Mouse (Mus musculus): Measurements from ENCODE around the gene Thop1. TPM values are rescaled to one million over a fixed set of nuclear protein-coding genes. Genes with fewer than 3 reads are reported as not detected.

Thop1 gene
- polyA plus RNA-seq, 1 experiment from 2014 or later: 19.4 TPM

- H3K4me3 ChIP-seq (replicated peaks): no peak overlapping the region
- no peak for ATAC-seq (ENCODE audit: insufficient read depth)
- no peak overlapping the region for H3K27ac ChIP-seq (replicated peaks)
- no peak overlapping the region for H3K4me2 ChIP-seq
- WGBS (ENCODE audit: insufficient replicate concordance): 76% methylated on average over 7 of the region's 7 CpGs
- H3K9me3 ChIP-seq (replicated peaks): no peaks in the 10 kb centered on the region
- H3K36me3 ChIP-seq (replicated peaks): peaks cover 90% of the 10 kb centered on the region
- H3K4me1 ChIP-seq (replicated peaks): peaks cover 23% of the 10 kb centered on the region
- H3K27me3 ChIP-seq: no peaks in the 10 kb centered on the region
- H3K9ac ChIP-seq: no peak overlapping the region
These were observed 50.8 kb downstream of the Thop1 start for GRCm38 (mm10) chr10:81120650-81121049.

GRCm38 (mm10) chr10:81122889-81123288, 53.1 kb downstream of the Thop1 start:
- H3K36me3 ChIP-seq (replicated peaks): peaks cover 71% of the 10 kb centered on the region
- H3K4me2 ChIP-seq: no peak overlapping the region
- WGBS (ENCODE audit: insufficient replicate concordance): 30% methylated on average over 2 of the region's 2 CpGs
- H3K9me3 ChIP-seq (replicated peaks): no peaks in the 10 kb centered on the region
- no peak overlapping the region for H3K9ac ChIP-seq
- H3K4me3 ChIP-seq (replicated peaks): no peak overlapping the region
- 0 out of 2 replicates have a peak overlapping the region, but pooled peaks have one; percentile 48 for H3K27ac ChIP-seq (replicated peaks)
- no peaks in the 10 kb centered on the region for H3K27me3 ChIP-seq
- H3K4me1 ChIP-seq (replicated peaks): peaks cover 31% of the 10 kb centered on the region
- no peak for ATAC-seq (ENCODE audit: insufficient read depth)

- no peak for ATAC-seq (ENCODE audit: insufficient read depth)
- Histone ChIP-seq H3K9ac (no peak overlapping the region), H3K36me3 (replicated peaks) (peaks cover 64% of the 10 kb centered on the region), H3K4me1 (replicated peaks) (peaks cover 37% of the 10 kb centered on the region), H3K27me3 (no peaks in the 10 kb centered on the region), H3K9me3 (replicated peaks) (no peaks in the 10 kb centered on the region), H3K4me2 (no peak overlapping the region), H3K27ac (replicated peaks) (no peak overlapping the region), H3K4me3 (replicated peaks) (no peak overlapping the region)
- 67% methylated on average over 11 of the region's 11 CpGs for WGBS (ENCODE audit: insufficient replicate concordance)
These were observed 53.7 kb downstream of the Thop1 start for GRCm38 (mm10) chr10:81123500-81123899.

Small RNAs within 50 kb of the gene (microRNA-seq; reads per million reads assigned to microRNA genes)
- not detected for gene Mir5615-1
- gene Mir5615-2: not detected

Other genes starting within 250 kb of the Thop1 start
- gene Oaz1, start 243.4 kb upstream of the Thop1 start, polyA plus RNA-seq (2015; fragmentation: Nextera tagmentation; extraction: Ambion mirVana): 1,470 and 1,719 TPM in 2 replicates
- not detected in 2 replicates for gene Lingo3, start 226.0 kb upstream of the Thop1 start, polyA plus RNA-seq (2015; fragmentation: Nextera tagmentation; extraction: Ambion mirVana)
- 115 TPM in 2 replicates for gene Lsm7, start 214.8 kb upstream of the Thop1 start, polyA plus RNA-seq (2015; fragmentation: Nextera tagmentation; extraction: Ambion mirVana)
- gene Sppl2b, start 214.8 kb upstream of the Thop1 start, polyA plus RNA-seq (2015; fragmentation: Nextera tagmentation; extraction: Ambion mirVana): 63.9 and 69.6 TPM in 2 replicates
- 0.05 TPM in 1 of 2 replicates, not detected in the other for gene Tmprss9, start 198.2 kb upstream of the Thop1 start, polyA plus RNA-seq (2015; fragmentation: Nextera tagmentation; extraction: Ambion mirVana)
- gene Timm13, start 169.1 kb upstream of the Thop1 start, polyA plus RNA-seq (2015; fragmentation: Nextera tagmentation; extraction: Ambion mirVana): 163 and 165 TPM in 2 replicates
- 11.0 and 12.4 TPM in 2 replicates for gene Lmnb2, start 151.8 kb upstream of the Thop1 start, polyA plus RNA-seq (2015; fragmentation: Nextera tagmentation; extraction: Ambion mirVana)
- gene Gadd45b, start 140.0 kb upstream of the Thop1 start, polyA plus RNA-seq (2015; fragmentation: Nextera tagmentation; extraction: Ambion mirVana): 3.8 and 4.0 TPM in 2 replicates
- 0.36 and 0.41 TPM in 2 replicates for gene Gng7, start 55.1 kb upstream of the Thop1 start, polyA plus RNA-seq (2015; fragmentation: Nextera tagmentation; extraction: Ambion mirVana)
- gene Diras1, start 44.4 kb upstream of the Thop1 start, polyA plus RNA-seq (2015; fragmentation: Nextera tagmentation; extraction: Ambion mirVana): 0.07 TPM in 1 of 2 replicates, not detected in the other
- 5.6 and 6.5 TPM in 2 replicates for gene Slc39a3, start 32.6 kb upstream of the Thop1 start, polyA plus RNA-seq (2015; fragmentation: Nextera tagmentation; extraction: Ambion mirVana)
- 57.0 and 62.9 TPM in 2 replicates for gene Sgta, start 9.9 kb upstream of the Thop1 start, polyA plus RNA-seq (2015; fragmentation: Nextera tagmentation; extraction: Ambion mirVana)
- gene Creb3l3, start 28.8 kb downstream of the Thop1 start, polyA plus RNA-seq (2015; fragmentation: Nextera tagmentation; extraction: Ambion mirVana): 32.9 and 36.3 TPM in 2 replicates
- 111 and 117 TPM in 2 replicates for gene Map2k2, start 35.9 kb downstream of the Thop1 start, polyA plus RNA-seq (2015; fragmentation: Nextera tagmentation; extraction: Ambion mirVana)
- 47.6 and 56.9 TPM in 2 replicates for gene Zbtb7a, start 65.2 kb downstream of the Thop1 start, polyA plus RNA-seq (2015; fragmentation: Nextera tagmentation; extraction: Ambion mirVana)
- gene Pias4, start 97.9 kb downstream of the Thop1 start, polyA plus RNA-seq (2015; fragmentation: Nextera tagmentation; extraction: Ambion mirVana): 26.0 and 32.6 TPM in 2 replicates
- gene Eef2, start 106.6 kb downstream of the Thop1 start, polyA plus RNA-seq (2015; fragmentation: Nextera tagmentation; extraction: Ambion mirVana): 270 and 306 TPM in 2 replicates
- 16.6 and 17.8 TPM in 2 replicates for gene Dapk3, start 113.0 kb downstream of the Thop1 start, polyA plus RNA-seq (2015; fragmentation: Nextera tagmentation; extraction: Ambion mirVana)
- gene 4930442H23Rik, start 113.8 kb downstream of the Thop1 start, polyA plus RNA-seq (2015; fragmentation: Nextera tagmentation; extraction: Ambion mirVana): 0.07 TPM in 1 of 2 replicates, not detected in the other
- gene Nmrk2, start 132.0 kb downstream of the Thop1 start, polyA plus RNA-seq (2015; fragmentation: Nextera tagmentation; extraction: Ambion mirVana): 0.09 TPM in 1 of 2 replicates, not detected in the other
- gene Atcay, start 160.8 kb downstream of the Thop1 start, polyA plus RNA-seq (2015; fragmentation: Nextera tagmentation; extraction: Ambion mirVana): not detected in 2 replicates
- gene Zfr2, start 163.1 kb downstream of the Thop1 start, polyA plus RNA-seq (2015; fragmentation: Nextera tagmentation; extraction: Ambion mirVana): 0.31 TPM in 2 replicates
- 1.9 and 2.1 TPM in 2 replicates for gene Matk, start 182.9 kb downstream of the Thop1 start, polyA plus RNA-seq (2015; fragmentation: Nextera tagmentation; extraction: Ambion mirVana)
- gene Mrpl54, start 196.9 kb downstream of the Thop1 start, polyA plus RNA-seq (2015; fragmentation: Nextera tagmentation; extraction: Ambion mirVana): 78.7 and 92.2 TPM in 2 replicates
- 24.0 and 27.3 TPM in 2 replicates for gene Apba3, start 196.9 kb downstream of the Thop1 start, polyA plus RNA-seq (2015; fragmentation: Nextera tagmentation; extraction: Ambion mirVana)
- gene Tjp3, start 221.5 kb downstream of the Thop1 start, polyA plus RNA-seq (2015; fragmentation: Nextera tagmentation; extraction: Ambion mirVana): 0.93 and 1.4 TPM in 2 replicates
- gene Pip5k1c, start 222.9 kb downstream of the Thop1 start, polyA plus RNA-seq (2015; fragmentation: Nextera tagmentation; extraction: Ambion mirVana): 13.4 and 15.2 TPM in 2 replicates

Data from liver, embryonic 15.5 days (tissue).